Mouse (Mus musculus) ES-E14 (cell line): ENCODE measurements around the gene Tmed1. TPM values are rescaled to one million over a fixed set of nuclear protein-coding genes. Genes with fewer than 3 reads are reported as not detected.
A peak's percentile ranks its signal among the peaks of the same experiment; 100 is the strongest.
"Not testable (repeated sequence)": the region's sequence is repeated elsewhere in the genome, so short reads cannot be mapped to it uniquely, and the experiment has no call there.

ENCODE experiments used
- DNase-seq: peaks from one replicate; pipeline ENCODE4 v3.0.0-alpha.2; 2013; ENCODE audit warnings: low read depth, low spot score
- H3K27ac ChIP-seq: 2 replicates; pipeline ENCODE4 v1.5.1; 2012; ENCODE audit warnings: low read depth, mild to moderate bottlenecking, low read length, moderate library complexity, mixed read lengths; ENCODE audit not compliant: poor library complexity, insufficient read depth, severe bottlenecking
- H3K36me3 ChIP-seq: 2 replicates; pipeline ENCODE4 v1.6.1; 2012; ENCODE audit warnings: mild to moderate bottlenecking, low read length, moderate library complexity, mixed read lengths; ENCODE audit not compliant: control insufficient read depth, poor library complexity, insufficient read depth, severe bottlenecking
- H3K4me1 ChIP-seq, 2 experiments: fragments of 150-350 bp in 1 of 2; sonication (generic) in 1 of 2; 2 replicates each; pipeline ENCODE4 v1.6.1; 2012; ENCODE audit warnings: low read length in 2 of 2, mild to moderate bottlenecking in 1 of 2, mixed read lengths in 1 of 2; ENCODE audit not compliant: control insufficient read depth in 2 of 2, insufficient read depth in 2 of 2, poor library complexity in 1 of 2
- H3K4me3 ChIP-seq, 2 experiments: fragments of 150-350 bp in 1 of 2; sonication (generic) in 1 of 2; 2 replicates each; pipeline ENCODE4 v1.5.1; 2012; ENCODE audit warnings: low read length in 2 of 2, low read depth in 1 of 2, mild to moderate bottlenecking in 1 of 2, mixed read lengths in 1 of 2; ENCODE audit not compliant: insufficient read depth in 1 of 2, poor library complexity in 1 of 2, severe bottlenecking in 1 of 2
- H3K9ac ChIP-seq: 2 replicates; pipeline ENCODE4 v1.6.1; 2012; ENCODE audit warnings: low read depth, mild to moderate bottlenecking, low read length, mixed read lengths; ENCODE audit not compliant: poor library complexity, insufficient read depth, severe bottlenecking
- H3K9me3 ChIP-seq: fragments of 150-350 bp; sonication (generic); 2 replicates; pipeline ENCODE4 v1.6.1; 2012; ENCODE audit warnings: low read depth, mild to moderate bottlenecking, low read length; ENCODE audit not compliant: control insufficient read depth, insufficient read depth
- CHD2 ChIP-seq: IDR thresholded peaks from 2 replicates; pipeline ENCODE4 v1.6.1; 2014; ENCODE audit warnings: mild to moderate bottlenecking, low read depth, low read length, inconsistent platforms
- HCFC1 ChIP-seq: IDR thresholded peaks from 2 replicates; pipeline ENCODE4 v1.6.1; 2012; ENCODE audit warnings: low read length, inconsistent platforms, borderline replicate concordance; ENCODE audit not compliant: insufficient read depth
- MAFK ChIP-seq: IDR thresholded peaks from 2 replicates; pipeline ENCODE4 v1.6.1; 2014; ENCODE audit warnings: mild to moderate bottlenecking, low read depth, low read length, inconsistent platforms; ENCODE audit not compliant: insufficient read depth
- ZC3H11A ChIP-seq: IDR thresholded peaks from 2 replicates; pipeline ENCODE4 v1.6.1; 2012; ENCODE audit warnings: low read depth, mild to moderate bottlenecking, inconsistent platforms, low read length, borderline replicate concordance
- ZNF384 ChIP-seq: IDR thresholded peaks from 2 replicates; pipeline ENCODE4 v1.6.1; 2012; ENCODE audit warnings: low read depth, low read length, inconsistent platforms
- in situ Hi-C, 2 experiments: fragments of 600-800 bp; cut with MboI; formaldehyde crosslinking; loops; one replicate each; pipeline ENCODE4 v1.15.1; 2025; ENCODE audit warnings: low sequenced_read_pairs in 2 of 2, inconsistent platforms in 1 of 2; ENCODE audit not compliant: unreplicated experiment in 2 of 2
- total RNA-seq: library from RNA; depleted of rRNA; stranded (reverse); fragments of 300-350 nt; gene quantifications from 2 replicates; pipeline ENCODE4 v1.2.3, GENCODE M21; 2012

Gene Tmed1
- total RNA-seq, 1 experiment, result 133 TPM

- peak overlapping the region; percentile 91 to 99 for H3K4me3 ChIP-seq
- in situ Hi-C loops, result no loop called here
Observed at GRCm38 (mm10) chr9:21547075-21547941, 37.3 kb upstream of the Tmed1 start.

GRCm38 (mm10) chr9:21546789-21547074, 36.7 kb upstream of the Tmed1 start, which contains the start of gene Carm1:
Gene Carm1, plus strand, starts transcription at chr9:21546894.
- Histone ChIP-seq H3K9me3 (no peaks in the 10 kb centered on the region), H3K27ac (peak within 1 kb of the TSS; percentile 97), H3K4me1 (peaks cover 0 to 14% of the 10 kb centered on the region in 2 experiments; a peak in 2 of 4 replicates), H3K36me3 (peaks cover 10% of the 10 kb centered on the region), H3K4me3 (peak within 1 kb of the TSS; percentile 97 to 99), H3K9ac (peak within 1 kb of the TSS; percentile 99)
- in situ Hi-C loops, result no loop called here
- no peak for DNase-seq
- TF ChIP-seq MAFK (no peak), ZNF384 (no peak), CHD2 (no peak), ZC3H11A (no peak), HCFC1 (no peak)

More at GRCm38 (mm10) chr9:21547075-21547941, 37.3 kb upstream of the Tmed1 start:
- H3K9me3 ChIP-seq, result no peaks in the 10 kb centered on the region
- TF ChIP-seq CHD2 (no peak), ZNF384 (no peak), ZC3H11A (no peak), HCFC1 (no peak), MAFK (no peak)
- H3K27ac ChIP-seq, result peak overlapping the region; percentile 97
- H3K4me1 ChIP-seq, result peaks cover 0 to 14% of the 10 kb centered on the region in 2 experiments; a peak in 2 of 4 replicates
- H3K36me3 ChIP-seq, result peaks cover 10% of the 10 kb centered on the region
- DNase-seq, result peak; percentile 47
- peak overlapping the region; percentile 99 for H3K9ac ChIP-seq

GRCm38 (mm10) chr9:21545916-21546788, 36.1 kb upstream of the Tmed1 start:
- TF ChIP-seq CHD2 (no peak), MAFK (no peak; the same call in 1 of the 2 replicates), ZC3H11A (no peak), HCFC1 (no peak), ZNF384 (no peak)
- DNase-seq, result peak; percentile 95
- peak overlapping the region; percentile 97 to 99 for H3K4me3 ChIP-seq
- H3K36me3 ChIP-seq, result peaks cover 9% of the 10 kb centered on the region
- H3K4me1 ChIP-seq, result peaks cover 0 to 14% of the 10 kb centered on the region in 2 experiments; a peak in 2 of 4 replicates
- H3K9ac ChIP-seq, result peak overlapping the region; percentile 72
- no peaks in the 10 kb centered on the region for H3K9me3 ChIP-seq
- peak overlapping the region; percentile 80 for H3K27ac ChIP-seq
- in situ Hi-C loops, result no loop called here

- in situ Hi-C loops, result no loop called here
- H3K9ac ChIP-seq, result peak overlapping the region; percentile 54; the same call in 1 of the 2 replicates
- H3K4me1 ChIP-seq, result peaks cover 0 to 10% of the 10 kb centered on the region in 2 experiments; a peak in 2 of 4 replicates
- H3K36me3 ChIP-seq, result peaks cover 4% of the 10 kb centered on the region; the same call in 1 of the 2 replicates
- TF ChIP-seq HCFC1 (no peak), CHD2 (no peak), ZC3H11A (no peak), ZNF384 (no peak), MAFK (no peak)
- peak overlapping the region; percentile 61 for H3K27ac ChIP-seq
- no peak for DNase-seq
- no peaks in the 10 kb centered on the region for H3K9me3 ChIP-seq
- peak overlapping the region; percentile 71 to 97 for H3K4me3 ChIP-seq
Observed at GRCm38 (mm10) chr9:21545351-21545915, 35.4 kb upstream of the Tmed1 start.

GRCm38 (mm10) chr9:21542001-21542400, 31.9 kb upstream of the Tmed1 start:
- in situ Hi-C loops, H3K9me3 ChIP-seq, H3K4me3 ChIP-seq, H3K9ac ChIP-seq, DNase-seq, H3K36me3 ChIP-seq, H3K27ac ChIP-seq: not testable (repeated sequence)
- peaks cover 0 to 11% of the 10 kb centered on the region in 2 experiments; a peak in 2 of 4 replicates for H3K4me1 ChIP-seq
